ENCODE assay signal across 9 mouse cellular contexts in the genomic region with DNA sequence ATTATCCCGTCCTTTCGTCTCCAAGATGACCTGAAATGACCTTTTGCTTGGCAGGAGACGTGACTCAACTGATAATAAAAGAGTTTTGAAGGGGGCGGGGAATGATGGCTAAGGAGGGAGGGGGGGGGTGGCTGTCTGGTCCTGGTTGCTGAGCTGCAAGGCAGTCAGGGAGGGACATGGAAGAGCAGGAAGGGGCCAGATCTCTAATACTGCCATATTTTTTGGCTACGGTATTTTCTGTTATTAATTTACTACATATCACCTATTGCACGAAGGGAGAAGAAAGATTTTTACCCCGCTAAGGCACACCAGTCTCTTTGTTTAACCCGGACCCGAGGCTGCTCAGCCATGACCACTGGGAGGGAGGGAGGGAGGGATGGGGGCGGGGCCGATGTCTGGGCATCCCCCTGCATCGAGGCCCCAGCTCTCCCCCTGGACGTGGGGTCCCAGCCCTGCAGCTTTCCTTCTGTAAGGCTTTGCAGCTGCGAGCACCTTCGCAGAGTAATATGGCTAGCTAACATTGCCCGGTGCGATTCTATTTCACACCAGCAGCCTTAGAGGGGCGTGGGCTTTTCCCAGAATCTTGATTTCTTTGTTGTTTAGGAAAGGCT.
DNase-seq lines count a peak whose midpoint lies in the region; ATAC-seq lines count a peak whose summit lies in the region.
"Had no signal": no experiment of that assay in that cellular context is flagged by ENCODE, and none has a peak within 500 bp of the region (broad histone marks: within the 10 kb centered on the region; RNA-seq: fewer than 3 reads in every experiment).

No protein-coding gene starts in this region.

- WGBS in heart, embryonic 16.5 days, result 1% methylated on average over 18 of the region's 18 CpGs
- WGBS in liver, embryonic 13.5 days (ENCODE audit: insufficient replicate concordance), result 4% methylated on average over 18 of the region's 18 CpGs
- WGBS in stomach, embryonic 14.5 days, result under 1% methylated on average over 18 of the region's 18 CpGs

- peaks cover 4% of the 10 kb centered on the region; the same call in 1 of the 2 replicates for H3K9me3 ChIP-seq in heart, embryonic 16.5 days (replicated peaks; ENCODE audit: control insufficient read depth, low read length)
- no peaks in the 10 kb centered on the region for H3K9me3 ChIP-seq in liver, embryonic 13.5 days (replicated peaks)
- H3K9me3 ChIP-seq in stomach, embryonic 14.5 days (ENCODE audit: control insufficient read depth, low read depth, low read length), result no peaks in the 10 kb centered on the region

- peak overlapping the region; percentile 45 for H3K9ac ChIP-seq in heart, embryonic 16.5 days (ENCODE audit: low read length)
- no peak overlapping the region for H3K9ac ChIP-seq in liver, embryonic 13.5 days
- H3K9ac ChIP-seq in stomach, embryonic 14.5 days (replicated peaks; ENCODE audit: low read depth, low read length), result no peak overlapping the region

- H3K4me1 ChIP-seq in heart, embryonic 16.5 days (ENCODE audit: control insufficient read depth, insufficient read depth, low read length), result peaks cover 9% of the 10 kb centered on the region; the same call in 1 of the 2 replicates
- H3K4me1 ChIP-seq in liver, embryonic 13.5 days (replicated peaks), result no peaks in the 10 kb centered on the region
- peaks cover 7% of the 10 kb centered on the region for H3K4me1 ChIP-seq in stomach, embryonic 14.5 days (ENCODE audit: control insufficient read depth, insufficient read depth, low read length)

- H3K27me3 ChIP-seq in heart, embryonic 16.5 days (ENCODE audit: control insufficient read depth, insufficient read depth, low read length), result no peaks in the 10 kb centered on the region
- H3K27me3 ChIP-seq in liver, embryonic 13.5 days, result peaks cover 16% of the 10 kb centered on the region
- H3K27me3 ChIP-seq in stomach, embryonic 14.5 days (ENCODE audit: control insufficient read depth, insufficient read depth, low read length), result no peaks in the 10 kb centered on the region
- H3K27me3 ChIP-seq: Patski had no signal

- H3K36me3 ChIP-seq in heart, embryonic 16.5 days (ENCODE audit: control insufficient read depth, insufficient read depth), result no peaks in the 10 kb centered on the region
- H3K36me3 ChIP-seq in liver, embryonic 13.5 days, result no peaks in the 10 kb centered on the region
- H3K36me3 ChIP-seq in stomach, embryonic 14.5 days (ENCODE audit: control insufficient read depth, insufficient read depth, low read length), result no peaks in the 10 kb centered on the region

- peak overlapping the region; percentile 54 for H3K4me3 ChIP-seq in heart, embryonic 16.5 days (ENCODE audit: low read length)
- peak overlapping the region; percentile 23 for H3K4me3 ChIP-seq in liver, embryonic 13.5 days (replicated peaks)
- H3K4me3 ChIP-seq in stomach, embryonic 14.5 days (ENCODE audit: low read depth, low read length), result peak overlapping the region; percentile 31

- H3K27ac ChIP-seq in heart, embryonic 16.5 days (ENCODE audit: low read length), result no peak overlapping the region
- no peak overlapping the region for H3K27ac ChIP-seq in liver, embryonic 13.5 days
- peak overlapping the region; percentile 21; the same call in 1 of the 2 replicates for H3K27ac ChIP-seq in stomach, embryonic 14.5 days (ENCODE audit: low read length)

- H3K4me2 ChIP-seq in heart, embryonic 16.5 days (ENCODE audit: low read depth, low read length), result peak overlapping the region; percentile 85
- H3K4me2 ChIP-seq in liver, embryonic 13.5 days, result peak overlapping the region; percentile 30; the same call in 1 of the 2 replicates
- peak overlapping the region; percentile 78 for H3K4me2 ChIP-seq in stomach, embryonic 14.5 days (replicated peaks; ENCODE audit: low read depth, low read length)

- DNase-seq in kidney, postnatal 10 days, result peak; percentile 58
- DNase-seq in kidney, adult 9 months, result no peak
- DNase-seq in embryo, embryonic 11 days, result peak; percentile 93
- no peak for DNase-seq in liver, embryonic 13.5 days
- no peak for DNase-seq in cerebellum, adult 18-20 months

- ATAC-seq in heart, embryonic 16.5 days (replicated peaks; ENCODE audit: extremely low read depth, insufficient read depth, low FRiP score), result peak; percentile 69; the same call in 1 of the 2 replicates
- no peak for ATAC-seq in liver, embryonic 13.5 days (ENCODE audit: low read depth)
- ATAC-seq in stomach, embryonic 14.5 days (ENCODE audit: insufficient number of reproducible peaks, insufficient read depth, low FRiP score, low read depth), result peak; percentile 67; the same call in 1 of the 2 replicates
- no peak for ATAC-seq in cerebellum, adult (ENCODE audit: insufficient number of reproducible peaks, low FRiP score, low TSS enrichment)
- ATAC-seq: Patski had no signal

Comparison
In these comparisons a context has a peak if more than half of its experiments do, and no peak if none do; other contexts are left out.
1. DNase-seq: peak in kidney, postnatal 10 days (single experiment) and embryo, embryonic 11 days (single experiment); none in kidney, adult 9 months (single experiment), liver, embryonic 13.5 days (single experiment) and cerebellum, adult 18-20 months (0 of 2).
2. ATAC-seq: peak in heart, embryonic 16.5 days (single experiment) and stomach, embryonic 14.5 days (single experiment); none in liver, embryonic 13.5 days (single experiment) and cerebellum, adult (single experiment).
3. H3K4me2 ChIP-seq: peak in every context shown above with its lines; median percentile 85 in heart, embryonic 16.5 days; 78 in stomach, embryonic 14.5 days; 30 in liver, embryonic 13.5 days.
4. Peak in every context shown above with its lines, with median percentiles within 50 percentile points of each other: H3K4me3 ChIP-seq.